9 mouse cellular contexts compared by ENCODE assay signal in genomic region chr2:173658517-173658916, GRCm38 (mm10). TPM values are rescaled to one million over a fixed set of nuclear protein-coding genes. Genes with fewer than 3 reads are reported as not detected.
DNase-seq lines count a peak whose midpoint lies in the region; ATAC-seq and TF ChIP-seq lines count a peak whose summit lies in the region.
"Had no signal": no experiment of that assay in that cellular context is flagged by ENCODE, and none has a peak within 500 bp of the region (broad histone marks: within the 10 kb centered on the region; RNA-seq: fewer than 3 reads in every experiment).

No protein-coding gene starts in this region.

- DNase-seq in kidney, postnatal 10 days = no peak
- DNase-seq in intestine, embryonic 14.5 days (ENCODE audit: low spot score) = no peak
- DNase-seq in midbrain, postnatal 0 days (ENCODE audit: low spot score) = no peak
- no peak for DNase-seq in layer of hippocampus, adult 9-10 months (ENCODE audit: low spot score)
- DNase-seq in right cerebral cortex, adult 18-20 months = no peak
- no peak for DNase-seq in cerebellum, adult 11 months

- ATAC-seq in kidney, embryonic 16.5 days (ENCODE audit: low FRiP score, low TSS enrichment) = no peak
- no peak for ATAC-seq in embryonic facial prominence, embryonic 13.5 days (ENCODE audit: insufficient number of reproducible peaks, insufficient read depth, low FRiP score, low TSS enrichment, low read depth)
- ATAC-seq in intestine, embryonic 14.5 days (replicated peaks; ENCODE audit: low FRiP score, low TSS enrichment, low read depth) = no peak
- ATAC-seq in midbrain, postnatal 0 days (ENCODE audit: low FRiP score) = no peak

- WGBS in kidney, embryonic 16.5 days = 84% methylated on average over 4 of the region's 4 CpGs
- WGBS in embryonic facial prominence, embryonic 13.5 days = 89% methylated on average over 4 of the region's 4 CpGs
- WGBS in intestine, embryonic 14.5 days = 86% methylated on average over 4 of the region's 4 CpGs
- 90% methylated on average over 4 of the region's 4 CpGs for whole genome bisulfite sequencing in midbrain, postnatal 0 days

- peaks cover 28% of the 10 kb centered on the region for H3K4me1 ChIP-seq in kidney, embryonic 16.5 days (ENCODE audit: insufficient read depth, low read length)
- H3K4me1 ChIP-seq in embryonic facial prominence, embryonic 13.5 days = peaks cover 45% of the 10 kb centered on the region
- peaks cover 24% of the 10 kb centered on the region for H3K4me1 ChIP-seq in intestine, embryonic 14.5 days (replicated peaks; ENCODE audit: control insufficient read depth, insufficient read depth, low read length)
- H3K4me1 ChIP-seq in midbrain, postnatal 0 days (ENCODE audit: insufficient read depth, low read length) = peaks cover 16% of the 10 kb centered on the region

- peaks cover 14% of the 10 kb centered on the region for H3K36me3 ChIP-seq in kidney, embryonic 16.5 days (ENCODE audit: insufficient read depth, low read length)
- peaks cover 17% of the 10 kb centered on the region for H3K36me3 ChIP-seq in embryonic facial prominence, embryonic 13.5 days
- H3K36me3 ChIP-seq in intestine, embryonic 14.5 days (ENCODE audit: control insufficient read depth, insufficient read depth, low read length) = peaks cover 16% of the 10 kb centered on the region; the same call in 1 of the 2 replicates
- peaks cover 5% of the 10 kb centered on the region; the same call in 1 of the 2 replicates for H3K36me3 ChIP-seq in midbrain, postnatal 0 days (ENCODE audit: insufficient read depth, low read length)

- peak overlapping the region; percentile 99 for H3K4me3 ChIP-seq in kidney, embryonic 16.5 days (ENCODE audit: low read length)
- peak overlapping the region; percentile 98 for H3K4me3 ChIP-seq in embryonic facial prominence, embryonic 13.5 days
- peak overlapping the region; percentile 88; the same call in 1 of the 2 replicates for H3K4me3 ChIP-seq in intestine, embryonic 14.5 days (ENCODE audit: low read depth, low read length)
- H3K4me3 ChIP-seq in midbrain, postnatal 0 days (ENCODE audit: low read depth, low read length) = peak overlapping the region; percentile 86; the same call in 1 of the 2 replicates

- H3K9ac ChIP-seq in kidney, embryonic 16.5 days (replicated peaks; ENCODE audit: low read length) = peak overlapping the region; percentile 79
- peak overlapping the region; percentile 74 for H3K9ac ChIP-seq in embryonic facial prominence, embryonic 13.5 days
- H3K9ac ChIP-seq in intestine, embryonic 14.5 days (ENCODE audit: low read length) = peak overlapping the region; percentile 47; the same call in 1 of the 2 replicates
- H3K9ac ChIP-seq in midbrain, postnatal 0 days (replicated peaks; ENCODE audit: low read length, poor library complexity, severe bottlenecking) = no peak overlapping the region

- TF ChIP-seq CTCF in midbrain, postnatal 0 days (IDR thresholded peaks at IDR 0.05) = no peak

- peak overlapping the region; percentile 73 for H3K4me2 ChIP-seq in kidney, embryonic 16.5 days (replicated peaks; ENCODE audit: low read depth, low read length)
- peak overlapping the region; percentile 72 for H3K4me2 ChIP-seq in embryonic facial prominence, embryonic 13.5 days
- H3K4me2 ChIP-seq in intestine, embryonic 14.5 days (ENCODE audit: low read length) = peak overlapping the region; percentile 55
- peak overlapping the region; percentile 84 for H3K4me2 ChIP-seq in midbrain, postnatal 0 days (ENCODE audit: low read depth, low read length, poor library complexity, severe bottlenecking)

- no peaks in the 10 kb centered on the region for H3K27me3 ChIP-seq in kidney, embryonic 16.5 days (ENCODE audit: insufficient read depth, low read length)
- H3K27me3 ChIP-seq in embryonic facial prominence, embryonic 13.5 days = no peaks in the 10 kb centered on the region
- no peaks in the 10 kb centered on the region for H3K27me3 ChIP-seq in intestine, embryonic 14.5 days (replicated peaks; ENCODE audit: control insufficient read depth, insufficient read depth, low read length)
- no peaks in the 10 kb centered on the region for H3K27me3 ChIP-seq in midbrain, postnatal 0 days (ENCODE audit: insufficient read depth, low read length)
- H3K27me3 ChIP-seq: Patski had no signal

- no peaks in the 10 kb centered on the region for H3K9me3 ChIP-seq in kidney, embryonic 16.5 days (ENCODE audit: low read length)
- no peaks in the 10 kb centered on the region for H3K9me3 ChIP-seq in embryonic facial prominence, embryonic 13.5 days
- H3K9me3 ChIP-seq in intestine, embryonic 14.5 days (ENCODE audit: control insufficient read depth, low read length) = no peaks in the 10 kb centered on the region
- no peaks in the 10 kb centered on the region for H3K9me3 ChIP-seq in midbrain, postnatal 0 days (ENCODE audit: low read length)

- no peak overlapping the region; the same call in 1 of the 2 replicates for H3K27ac ChIP-seq in kidney, embryonic 16.5 days (ENCODE audit: low read length)
- H3K27ac ChIP-seq in embryonic facial prominence, embryonic 13.5 days = no peak overlapping the region
- no peak overlapping the region for H3K27ac ChIP-seq in intestine, embryonic 14.5 days (ENCODE audit: low read depth)
- no peak overlapping the region for H3K27ac ChIP-seq in midbrain, postnatal 0 days (ENCODE audit: low read depth, low read length)

RNA-seq across cellular contexts. Expression of gene Rab22a, which starts 1.0 kb away (rescaled TPM):
- polyA plus RNA-seq in kidney, embryonic 16.5 days (2015; fragmentation: Nextera tagmentation; extraction: Ambion mirVana) = 35.6 and 37.1 TPM in 2 replicates
- 36.6 and 37.5 TPM in 2 replicates for polyA plus RNA-seq in embryonic facial prominence, embryonic 13.5 days (2015; fragmentation: Nextera tagmentation; extraction: Ambion mirVana)
- 33.0 and 34.5 TPM in 2 replicates for polyA plus RNA-seq in intestine, embryonic 14.5 days (2014; fragmentation: Nextera tagmentation; extraction: Ambion mirVana)
- total RNA-seq in midbrain, postnatal 0 days (2014; rRNA removed) = 22.4 and 23.7 TPM in 2 replicates
- 31.2 and 34.7 TPM in 2 replicates for polyA plus RNA-seq in midbrain, postnatal 0 days (2015; fragmentation: Nextera tagmentation; extraction: Ambion mirVana)
